Mouse (Mus musculus) R1 (cell line): Measurements from ENCODE around the gene Edem2.

Experiments
- DNase-seq: peaks from one replicate; pipeline ENCODE4 v3.0.0-alpha.2; 2018; ENCODE audit warnings: low read depth, low spot score

Edem2 gene

GRCm38 (mm10) chr2:155689211-155689610 lies 40.1 kb downstream of the Edem2 start:
- no peak for DNase-seq

DNA sequence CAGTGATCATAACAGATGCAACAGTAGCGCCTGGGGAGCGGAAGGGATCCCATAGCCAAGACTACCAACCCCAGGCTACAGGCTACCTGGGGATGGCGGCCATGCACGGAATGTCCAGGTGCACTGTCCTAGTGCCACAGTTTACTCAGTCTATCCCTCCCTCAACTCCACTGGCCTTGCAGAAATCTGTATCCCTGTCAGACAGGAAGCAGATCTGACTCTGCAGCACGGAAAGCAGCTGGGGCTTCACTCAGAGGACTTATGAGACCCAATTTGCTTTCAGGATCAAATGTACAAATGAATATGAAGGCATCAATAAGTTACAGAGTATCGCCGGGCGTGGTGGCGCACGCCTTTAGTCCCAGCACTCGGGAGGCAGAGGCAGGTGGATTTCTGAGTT lies 41.5 kb downstream of the Edem2 start:
- no peak for DNase-seq

- DNase-seq = no peak
Observed at GRCm38 (mm10) chr2:155686572-155686971, 42.7 kb downstream of the Edem2 start.

DNA sequence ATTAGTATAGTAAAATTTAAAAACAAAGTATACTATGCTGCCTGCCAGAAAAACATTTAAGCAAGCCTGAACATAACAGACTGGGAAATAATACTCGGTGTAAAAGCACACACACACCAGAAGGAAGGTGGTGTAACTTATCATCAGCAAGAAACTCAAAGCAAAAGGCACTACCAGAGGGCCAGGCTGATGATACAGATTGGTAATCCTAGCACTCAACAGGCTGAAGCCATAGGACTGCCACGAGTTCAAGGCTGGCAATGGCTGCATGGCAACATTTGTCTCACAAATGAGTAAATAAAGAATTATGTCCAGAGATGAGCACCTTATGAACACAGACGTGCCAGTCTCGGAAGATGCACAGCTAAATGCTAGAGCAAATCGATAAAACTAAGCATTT lies 45.5 kb downstream of the Edem2 start:
- DNase-seq = no peak

- DNase-seq = no peak
Observed at GRCm38 (mm10) chr2:155683137-155683536, 46.1 kb downstream of the Edem2 start.

DNA sequence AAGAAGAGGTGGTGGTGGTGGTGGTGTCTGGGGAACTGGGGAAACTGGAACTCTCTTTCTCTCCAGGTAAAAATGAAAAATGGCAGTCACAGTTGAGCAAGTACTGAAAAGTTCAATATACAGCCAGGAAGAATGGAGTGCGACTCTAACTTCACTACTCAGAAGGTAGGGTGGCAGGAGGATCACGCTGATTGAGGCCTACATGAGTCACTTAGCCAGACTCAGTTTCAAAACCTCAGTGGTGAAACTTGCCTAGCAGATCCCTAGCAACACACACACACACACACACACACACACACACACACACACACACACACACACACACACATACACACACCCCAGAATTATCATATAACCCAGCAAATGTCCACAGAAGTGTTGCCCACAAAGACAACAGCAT lies 47.4 kb downstream of the Edem2 start:
- no peak for DNase-seq

- no peak for DNase-seq
Observed at GRCm38 (mm10) chr2:155681194-155681593, 48.1 kb downstream of the Edem2 start.

DNA sequence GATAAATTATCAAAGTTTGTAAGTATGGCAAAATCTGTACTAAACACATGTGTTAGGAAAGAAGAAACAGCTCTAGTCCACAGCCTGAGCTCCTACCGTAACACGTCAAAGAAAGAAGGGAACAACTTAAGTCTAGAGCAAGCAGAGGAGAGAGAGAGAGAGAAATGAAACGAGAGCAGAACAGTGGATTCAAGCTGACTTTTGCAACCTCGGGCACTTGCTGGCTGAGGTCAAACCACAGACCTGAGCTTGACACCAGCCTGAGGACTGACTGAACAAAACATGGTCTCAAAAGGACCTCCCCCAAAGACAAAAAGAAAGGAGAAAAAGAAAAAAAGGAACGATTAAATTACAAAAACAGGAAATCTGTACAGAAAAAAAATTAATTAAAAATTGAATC lies 48.7 kb downstream of the Edem2 start:
- no peak for DNase-seq

- no peak for DNase-seq
Observed at GRCm38 (mm10) chr2:155679586-155680110, 49.6 kb downstream of the Edem2 start.

DNA sequence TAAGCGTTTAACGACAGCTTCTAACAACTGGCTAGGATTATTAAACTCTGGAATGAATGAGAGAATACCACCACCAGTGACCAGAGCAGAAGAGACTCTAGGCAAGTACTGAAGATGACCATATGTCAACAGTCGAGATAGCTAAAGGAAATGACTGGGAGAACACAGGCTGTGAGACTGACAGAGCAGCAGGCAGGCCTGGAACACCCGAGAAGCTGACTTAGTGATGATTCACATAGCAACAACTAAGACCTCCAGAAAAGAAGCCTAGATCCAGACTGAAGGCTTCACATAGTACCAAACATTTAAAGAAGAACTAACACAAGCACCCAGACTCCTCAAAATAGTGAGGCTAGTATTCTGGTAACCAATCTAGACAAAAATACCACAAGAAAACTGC lies 54.2 kb downstream of the Edem2 start:
- no peak for DNase-seq

DNA sequence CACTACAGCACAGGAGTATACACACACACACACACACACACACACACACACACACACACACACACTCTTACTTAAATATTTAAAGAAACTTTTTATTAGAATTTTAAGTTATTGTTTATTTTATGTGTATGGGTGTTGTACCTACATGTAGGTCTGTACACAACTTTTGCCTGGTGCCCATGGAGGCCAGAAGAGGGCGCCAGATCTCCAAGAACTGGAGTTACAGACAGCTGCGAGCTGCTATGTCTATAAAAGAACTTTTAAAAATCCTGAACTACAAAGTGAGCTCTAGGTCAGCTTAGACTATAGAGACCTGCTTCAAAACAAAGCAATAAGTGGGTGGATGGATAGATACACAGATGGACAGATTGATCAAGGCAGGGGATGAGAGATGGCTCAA lies 55.7 kb downstream of the Edem2 start:
- peak; percentile 71 for DNase-seq

DNA sequence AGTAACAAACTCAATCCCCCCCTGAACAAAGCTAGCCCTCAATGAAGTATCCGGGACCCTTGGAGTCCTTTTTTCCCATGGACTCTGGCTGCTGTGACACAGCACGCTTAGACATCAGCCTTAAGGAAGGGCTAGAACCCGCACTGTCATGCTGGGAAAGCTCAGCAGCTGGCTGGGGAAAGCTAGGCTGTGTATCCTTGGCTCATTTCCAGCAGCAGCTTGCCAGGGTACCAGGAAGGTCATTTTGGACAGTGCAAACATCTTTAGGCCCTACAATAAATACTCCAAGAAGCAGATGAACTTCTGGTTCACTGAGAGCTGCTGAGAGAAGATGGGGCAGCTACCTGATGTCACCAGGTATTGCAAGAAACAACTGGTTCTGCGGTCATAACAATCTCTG lies 58.0 kb downstream of the Edem2 start:
- DNase-seq = no peak

- peak; percentile 71 for DNase-seq
Observed at GRCm38 (mm10) chr2:155668461-155668860, 60.8 kb downstream of the Edem2 start.

GRCm38 (mm10) chr2:155667881-155668280 lies 61.4 kb downstream of the Edem2 start:
- DNase-seq = no peak

DNA sequence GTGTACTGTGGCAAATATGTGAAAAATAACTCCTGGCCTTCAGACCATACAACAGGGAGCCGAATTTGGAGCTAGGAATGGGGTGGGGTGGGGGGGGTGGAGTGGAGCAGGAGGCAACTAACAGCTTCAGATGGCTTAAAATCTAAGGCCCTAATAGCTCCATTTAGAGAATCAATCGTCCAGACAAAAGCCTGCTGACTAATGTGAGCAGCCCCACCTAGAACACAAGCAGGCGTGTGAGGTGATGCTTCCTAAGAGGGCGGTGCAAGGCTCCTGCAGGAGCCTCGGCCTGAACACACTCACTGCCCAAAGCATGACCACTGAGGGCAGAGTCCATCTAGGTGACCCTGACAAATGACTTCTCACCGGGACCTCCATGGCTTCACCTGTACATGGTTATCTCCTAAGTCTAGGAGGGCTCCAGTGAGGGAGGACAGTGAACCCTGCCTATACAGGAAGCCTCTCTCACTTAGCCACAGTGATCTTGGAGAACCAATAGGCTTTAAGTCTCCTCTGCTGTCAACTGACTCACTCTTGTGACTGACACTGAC lies 65.3 kb downstream of the Edem2 start:
- peak; percentile 45 for DNase-seq

DNA sequence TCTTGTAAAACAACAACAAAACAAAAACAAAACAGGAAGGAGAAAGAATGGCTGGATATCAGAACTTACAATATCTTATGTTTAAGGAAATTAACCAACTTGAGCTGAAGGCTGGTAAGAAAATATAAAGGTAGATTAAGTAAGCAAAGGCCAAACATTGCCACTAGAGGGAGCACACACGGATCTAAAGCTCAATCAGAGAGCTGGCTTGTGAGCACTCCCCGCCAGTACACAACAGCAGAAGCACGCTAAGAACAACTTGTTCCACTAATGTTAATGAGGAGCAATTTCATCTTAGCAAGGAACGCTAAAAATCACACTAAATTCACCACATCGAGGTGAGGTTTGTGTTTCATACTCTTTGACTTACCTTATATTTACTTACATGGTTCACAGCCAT lies 66.2 kb downstream of the Edem2 start:
- DNase-seq = no peak

DNA sequence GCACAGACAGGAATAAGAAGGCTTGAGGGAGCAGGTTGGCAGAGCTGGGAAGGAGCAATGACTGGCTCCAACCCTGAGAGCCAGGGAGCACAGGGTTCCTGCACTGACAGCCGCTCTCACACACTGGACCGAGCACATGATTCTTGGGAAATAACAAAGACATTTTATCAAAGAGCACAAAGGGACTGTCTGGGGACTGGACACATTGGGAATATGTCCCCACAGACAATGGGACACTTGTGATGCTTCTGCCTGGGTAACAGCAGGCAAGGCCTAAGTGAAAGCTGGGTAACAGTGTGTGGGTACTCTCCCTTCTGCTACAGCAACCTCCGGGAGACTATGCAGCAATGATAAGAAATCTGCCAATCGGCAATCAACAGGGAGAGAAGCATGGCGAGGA lies 66.9 kb downstream of the Edem2 start:
- DNase-seq = no peak

DNA sequence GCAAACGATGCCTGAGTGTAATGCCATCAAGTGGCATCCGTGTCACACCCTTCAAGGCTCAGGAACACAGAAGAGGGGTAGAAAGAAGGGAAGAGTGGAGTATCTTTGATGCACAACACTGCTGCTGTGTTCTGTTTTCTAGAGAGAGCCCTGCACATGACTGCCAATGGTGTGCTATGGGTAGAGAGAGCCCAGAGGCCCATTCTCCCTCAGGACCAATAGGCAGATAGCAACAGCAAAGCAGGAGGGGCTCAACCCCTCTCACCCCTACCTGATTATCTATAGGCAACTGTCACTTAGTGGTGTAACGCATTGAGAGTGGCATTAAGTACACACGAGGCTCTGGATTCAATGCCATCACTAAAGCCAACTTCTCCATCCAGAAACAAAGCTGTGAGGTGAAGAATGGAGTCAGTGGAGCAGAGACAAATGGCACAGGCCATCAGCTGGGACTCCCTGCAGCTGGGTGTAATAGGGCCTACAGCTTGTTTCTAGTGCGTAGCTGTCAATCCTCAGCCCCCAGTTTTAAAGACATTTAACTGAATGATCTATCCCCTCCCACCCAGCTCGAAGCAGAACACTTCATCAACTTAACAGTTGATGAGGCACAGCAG lies 73.4 kb downstream of the Edem2 start:
- no peak for DNase-seq

DNA sequence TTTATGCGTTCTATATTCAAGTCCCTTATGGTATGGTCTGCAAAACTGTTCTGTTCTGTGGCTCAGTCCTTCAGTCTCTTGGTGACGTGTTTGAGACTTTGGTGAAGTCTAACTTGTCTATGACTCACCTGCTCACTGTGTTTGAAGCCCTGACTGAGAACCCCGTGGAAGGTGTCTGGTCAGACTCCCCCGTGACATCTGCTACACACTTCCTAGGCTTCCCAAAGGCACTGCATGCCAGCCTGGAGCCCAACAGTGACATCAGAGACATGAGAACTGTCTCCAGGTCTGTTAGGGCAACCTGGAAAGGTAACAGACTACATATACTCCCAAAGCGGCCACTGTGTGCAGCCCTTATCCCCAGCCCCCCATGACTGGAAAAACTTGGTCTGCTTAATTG lies 76.7 kb downstream of the Edem2 start:
- no peak for DNase-seq
